Comparison of ENCODE assay signal across 8 mouse cellular contexts in genomic region chrX:56454671-56455371, GRCm38 (mm10). TPM values are rescaled to one million over a fixed set of nuclear protein-coding genes. Genes with fewer than 3 reads are reported as not detected.
DNase-seq lines count a peak whose midpoint lies in the region; ATAC-seq and TF ChIP-seq lines count a peak whose summit lies in the region.

Ints6l (plus strand) TSS chrX:56454857.

- H3K36me3 ChIP-seq in heart, embryonic 11.5 days (ENCODE audit: control insufficient read depth, insufficient read depth, low read length), result no peaks in the 10 kb centered on the region
- no peaks in the 10 kb centered on the region for H3K36me3 ChIP-seq in kidney, embryonic 16.5 days (ENCODE audit: insufficient read depth, low read length)
- H3K36me3 ChIP-seq in liver, adult 2 months (ENCODE audit: control insufficient read depth, insufficient read depth, low read length), result no peaks in the 10 kb centered on the region
- no peaks in the 10 kb centered on the region for H3K36me3 ChIP-seq in myocyte (ENCODE audit: control insufficient read depth, insufficient read depth)
- H3K36me3 ChIP-seq in splenic B cell, adult 2 months (ENCODE audit: control insufficient read depth, insufficient read depth, low read length, poor library complexity, severe bottlenecking), result no peaks in the 10 kb centered on the region

- H3K27ac ChIP-seq in heart, embryonic 11.5 days (ENCODE audit: low read depth, low read length), result peak within 1 kb of the TSS; percentile 95
- peak within 1 kb of the TSS; percentile 93 for H3K27ac ChIP-seq in kidney, embryonic 16.5 days (ENCODE audit: low read length)
- peak within 1 kb of the TSS; percentile 36 for H3K27ac ChIP-seq in liver, adult 2 months (replicated peaks; ENCODE audit: insufficient read depth, low read depth, low read length)

- TF ChIP-seq POLR2A in liver, adult 2 months (IDR thresholded peaks at IDR 0.05; ENCODE audit: extremely low read depth, insufficient read depth, low read length), result peak; percentile 67
- peak; percentile 98 for TF ChIP-seq POLR2A in myocyte (IDR thresholded peaks at IDR 0.05; ENCODE audit: insufficient read length, low read depth)

- no peaks in the 10 kb centered on the region for H3K4me1 ChIP-seq in heart, embryonic 11.5 days (ENCODE audit: control insufficient read depth, insufficient read depth, low read length)
- H3K4me1 ChIP-seq in kidney, embryonic 16.5 days (ENCODE audit: insufficient read depth, low read length), result no peaks in the 10 kb centered on the region
- no peaks in the 10 kb centered on the region; the same call in 1 of the 2 replicates for H3K4me1 ChIP-seq in liver, adult 2 months (ENCODE audit: control insufficient read depth, insufficient read depth, low read length)

- peak within 1 kb of the TSS; percentile 62 for H3K4me3 ChIP-seq in heart, embryonic 11.5 days (ENCODE audit: low read depth, low read length)
- H3K4me3 ChIP-seq in kidney, embryonic 16.5 days (ENCODE audit: low read length), result peak within 1 kb of the TSS; percentile 65
- H3K4me3 ChIP-seq in liver, adult 2 months (ENCODE audit: insufficient read depth, low read depth, low read length), result peak within 1 kb of the TSS; percentile 62
- peak within 1 kb of the TSS; percentile 51 for H3K4me3 ChIP-seq in myocyte

- no peak for TF ChIP-seq CTCF in liver, adult 2 months (IDR thresholded peaks at IDR 0.05; ENCODE audit: low read depth, low read length)

- no peaks in the 10 kb centered on the region for H3K79me2 ChIP-seq in liver, adult 2 months (ENCODE audit: control insufficient read depth, insufficient read depth, low read length)
- no peaks in the 10 kb centered on the region for H3K79me2 ChIP-seq in myocyte (ENCODE audit: control insufficient read depth, insufficient read depth)

- 15% methylated on average over 22 of the region's 22 CpGs for WGBS in heart, embryonic 11.5 days (ENCODE audit: insufficient replicate concordance)
- 30% methylated on average over 22 of the region's 22 CpGs for WGBS in kidney, embryonic 16.5 days
- 5% methylated on average over 18 of the region's 22 CpGs for WGBS in liver, adult 2 months

- peak within 1 kb of the TSS; percentile 84 for H3K9ac ChIP-seq in heart, embryonic 11.5 days (ENCODE audit: low read depth, low read length)
- peak within 1 kb of the TSS; percentile 82 for H3K9ac ChIP-seq in kidney, embryonic 16.5 days (replicated peaks; ENCODE audit: low read length)
- peak within 1 kb of the TSS; percentile 83 for H3K9ac ChIP-seq in liver, adult 2 months (ENCODE audit: low read depth, low read length)

- H3ac ChIP-seq in myocyte (ENCODE audit: control insufficient read depth, insufficient read length), result peak within 1 kb of the TSS; percentile 22

- peak; percentile 89 for ATAC-seq in erythroblast, adult 5-6 weeks (replicated peaks; ENCODE audit: low FRiP score, poor library complexity, severe bottlenecking)
- peak; percentile 90 for ATAC-seq in heart, embryonic 11.5 days (replicated peaks; ENCODE audit: insufficient number of reproducible peaks, low FRiP score, low TSS enrichment)
- peak; percentile 85 for ATAC-seq in kidney, embryonic 16.5 days (ENCODE audit: low FRiP score, low TSS enrichment)

- peak; percentile 73 for DNase-seq in B cell, adult 2 months
- peak; percentile 96 for DNase-seq in brain, adult 2 months (ENCODE audit: low read depth, low spot score)
- peak; percentile 69 for DNase-seq in liver, adult 2 months (ENCODE audit: extremely low read depth, low read depth, low spot score)
- DNase-seq in splenic B cell, adult 2 months (ENCODE audit: low read depth, low spot score), result peak; percentile 86

- H3K27me3 ChIP-seq in heart, embryonic 11.5 days (ENCODE audit: control insufficient read depth, insufficient read depth, low read length), result no peaks in the 10 kb centered on the region
- no peaks in the 10 kb centered on the region for H3K27me3 ChIP-seq in kidney, embryonic 16.5 days (ENCODE audit: insufficient read depth, low read length)
- no peaks in the 10 kb centered on the region for H3K27me3 ChIP-seq in liver, adult 2 months (ENCODE audit: control insufficient read depth, insufficient read depth, low read length)
- H3K27me3 ChIP-seq in myocyte (ENCODE audit: control insufficient read depth, insufficient read depth, insufficient read length), result no peaks in the 10 kb centered on the region
- no peaks in the 10 kb centered on the region for H3K27me3 ChIP-seq in splenic B cell, adult 2 months (ENCODE audit: control insufficient read depth, insufficient read depth, low read length, poor library complexity, severe bottlenecking)

- no peaks in the 10 kb centered on the region for H3K9me3 ChIP-seq in heart, embryonic 11.5 days (replicated peaks; ENCODE audit: control insufficient read depth, low read length)
- no peaks in the 10 kb centered on the region for H3K9me3 ChIP-seq in kidney, embryonic 16.5 days (ENCODE audit: low read length)

- peak within 1 kb of the TSS; percentile 71 for H3K4me2 ChIP-seq in heart, embryonic 11.5 days
- peak within 1 kb of the TSS; percentile 54 for H3K4me2 ChIP-seq in kidney, embryonic 16.5 days (replicated peaks; ENCODE audit: low read depth, low read length)
- peak within 1 kb of the TSS; percentile 86 for H3K4me2 ChIP-seq in myocyte (ENCODE audit: low read depth)

TF ChIP-seq in myocyte, 11 proteins besides CTCF, POLR2A, EP300 and RAD21:
- TF ChIP-seq SRF (IDR thresholded peaks at IDR 0.05; ENCODE audit: control insufficient read depth, insufficient read length, low read depth) (no peak), POLR2AphosphoS2 (IDR thresholded peaks at IDR 0.05; ENCODE audit: insufficient read length, low read depth) (peak; percentile 92), E2F4 (IDR thresholded peaks at IDR 0.05; ENCODE audit: insufficient read depth) (no peak), USF1 (IDR thresholded peaks at IDR 0.05; ENCODE audit: low read depth) (peak; percentile 92)

RNA-seq across cellular contexts. Expression of gene Ints6l, which starts in this region (rescaled TPM):
- total RNA-seq in erythroblast, adult 5-6 weeks (2015; ENCODE audit: low replicate concordance), result 234 and 283 TPM in 2 replicates
- total RNA-seq in erythroblast, adult 5-6 weeks (2017; ENCODE audit: low replicate concordance), result 177 and 200 TPM in 2 replicates
- 20.0 and 21.2 TPM in 2 replicates for polyA plus RNA-seq in heart, embryonic 11.5 days (2014; fragmentation: Nextera tagmentation; extraction: Ambion mirVana)
- polyA plus RNA-seq in kidney, embryonic 16.5 days (2015; fragmentation: Nextera tagmentation; extraction: Ambion mirVana), result 31.9 and 32.2 TPM in 2 replicates
- 2.9 and 3.1 TPM in 2 replicates for total RNA-seq in liver, adult 2 months (2014; rRNA removed)
- 0.81 and 1.2 TPM in 2 replicates for polyA plus RNA-seq in liver, adult 2 months (2012; rRNA removed)
- polyA plus RNA-seq in myocyte (2012; fragmentation: generic; extraction: Trizol), result 2.6 TPM

Comparison
In these comparisons a context has a peak if more than half of its experiments do, and no peak if none do; other contexts are left out.
1. Peak in every context shown above with its lines: DNase-seq, ATAC-seq, H3K4me3 ChIP-seq and H3K27ac ChIP-seq.
2. RNA of gene Ints6l (total RNA-seq): 177 to 283 TPM in erythroblast, adult 5-6 weeks; 2.9 to 3.1 TPM in liver, adult 2 months; every median in the first group is over 10 times any median in the second.
3. H3K27ac ChIP-seq: peak in every context shown above with its lines; median percentile 95 in heart, embryonic 11.5 days; 93 in kidney, embryonic 16.5 days; 36 in liver, adult 2 months.